Mouse (Mus musculus) embryonic facial prominence, embryonic 10.5 days (tissue): ENCODE measurements around the gene Szrd1. TPM values are rescaled to one million over a fixed set of nuclear protein-coding genes. Genes with fewer than 3 reads are reported as not detected.
A peak's percentile ranks its signal among the peaks of the same experiment; 100 is the strongest.

Source experiments
- DNase-seq: peaks from one replicate; pipeline ENCODE4 v3.0.0-alpha.2; 2017; ENCODE audit warnings: low spot score
- H3K27ac ChIP-seq: fragments of 300-500 bp; sonication (generic); replicated peaks from 2 replicates; pipeline ENCODE4 v1.5.1; 2016; ENCODE audit warnings: mild to moderate bottlenecking
- H3K27me3 ChIP-seq: fragments of 300-500 bp; sonication (generic); replicated peaks from 2 replicates; pipeline ENCODE4 v1.6.1; 2016; ENCODE audit warnings: low read depth, mild to moderate bottlenecking; ENCODE audit not compliant: poor library complexity, severe bottlenecking
- H3K36me3 ChIP-seq: fragments of 300-500 bp; sonication (generic); replicated peaks from 2 replicates; pipeline ENCODE4 v1.6.1; 2016; ENCODE audit warnings: mild to moderate bottlenecking, moderate library complexity
- H3K4me1 ChIP-seq: fragments of 300-500 bp; sonication (generic); 2 replicates; pipeline ENCODE4 v1.6.1; 2016
- H3K4me3 ChIP-seq: fragments of 300-500 bp; sonication (generic); 2 replicates; pipeline ENCODE4 v1.5.1; 2016; ENCODE audit warnings: mild to moderate bottlenecking, moderate library complexity
- H3K9me3 ChIP-seq: fragments of 300-500 bp; sonication (generic); 2 replicates; pipeline ENCODE4 v1.6.1; 2016; ENCODE audit warnings: mild to moderate bottlenecking
- WGBS: fragments of 180-500 bp; shearing (Covaris S2); methylation state at CpG from one replicate; pipeline ENCODE4 v1.1.7; 2016; 5-methylcytosine and 5-hydroxymethylcytosine counted together
- polyA plus RNA-seq: library from polyadenylated mRNA; unstranded; fragments of >200 nt; fragmentation: Nextera tagmentation; extraction: Ambion mirVana; gene quantifications from 2 replicates; pipeline ENCODE4 v1.2.1, GENCODE M21; 2016

The Szrd1 gene
- polyA plus RNA-seq, 1 experiment from 2014 or later = 37.4 TPM

- no peaks in the 10 kb centered on the region for H3K9me3 ChIP-seq
- no peaks in the 10 kb centered on the region for H3K4me1 ChIP-seq
- WGBS = 67% methylated on average over 4 of the region's 4 CpGs
- no peak overlapping the region for H3K27ac ChIP-seq
- H3K27me3 ChIP-seq = no peaks in the 10 kb centered on the region
- H3K36me3 ChIP-seq = peaks cover 95% of the 10 kb centered on the region
- no peak overlapping the region; the same call in 1 of the 2 replicates for H3K4me3 ChIP-seq
- DNase-seq = peak; percentile 57
These were observed 69.8 kb downstream of the Szrd1 start for GRCm38 (mm10) chr4:141069731-141070130.

GRCm38 (mm10) chr4:141068655-141069054, 70.9 kb downstream of the Szrd1 start:
- no peak overlapping the region for H3K27ac ChIP-seq
- no peaks in the 10 kb centered on the region for H3K9me3 ChIP-seq
- H3K4me3 ChIP-seq = no peak overlapping the region
- WGBS = 91% methylated on average over 8 of the region's 8 CpGs
- peaks cover 84% of the 10 kb centered on the region for H3K36me3 ChIP-seq
- H3K4me1 ChIP-seq = no peaks in the 10 kb centered on the region
- H3K27me3 ChIP-seq = no peaks in the 10 kb centered on the region
- DNase-seq = no peak

DNA sequence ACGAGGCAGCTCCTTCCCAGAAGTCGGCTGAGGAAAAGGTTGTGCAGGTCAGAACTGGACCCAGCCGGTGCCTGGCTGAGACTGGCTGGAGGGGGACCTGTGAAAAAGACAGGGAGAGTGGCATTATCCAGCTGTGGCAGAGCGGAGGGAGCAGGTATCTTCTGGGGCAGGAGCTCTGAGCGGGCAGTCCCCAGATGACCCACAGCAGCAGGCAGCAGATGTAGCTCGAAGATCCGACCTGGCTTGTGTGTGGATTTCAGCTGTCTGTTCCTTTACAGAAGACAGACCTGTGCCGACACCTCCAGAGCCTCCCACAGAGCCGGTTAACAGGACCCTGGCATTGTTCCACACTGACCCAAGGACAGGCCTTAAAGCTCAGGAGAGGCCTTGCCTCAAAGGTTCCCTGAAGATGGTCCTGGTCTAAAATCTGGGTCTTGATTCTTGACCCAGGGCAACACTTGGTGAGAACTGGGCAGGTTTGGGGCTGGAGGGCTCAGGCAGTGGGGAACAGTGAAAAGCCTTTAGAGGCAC, 72.0 kb downstream of the Szrd1 start:
- WGBS = 87% methylated on average over 9 of the region's 9 CpGs
- H3K9me3 ChIP-seq = no peaks in the 10 kb centered on the region

DNA sequence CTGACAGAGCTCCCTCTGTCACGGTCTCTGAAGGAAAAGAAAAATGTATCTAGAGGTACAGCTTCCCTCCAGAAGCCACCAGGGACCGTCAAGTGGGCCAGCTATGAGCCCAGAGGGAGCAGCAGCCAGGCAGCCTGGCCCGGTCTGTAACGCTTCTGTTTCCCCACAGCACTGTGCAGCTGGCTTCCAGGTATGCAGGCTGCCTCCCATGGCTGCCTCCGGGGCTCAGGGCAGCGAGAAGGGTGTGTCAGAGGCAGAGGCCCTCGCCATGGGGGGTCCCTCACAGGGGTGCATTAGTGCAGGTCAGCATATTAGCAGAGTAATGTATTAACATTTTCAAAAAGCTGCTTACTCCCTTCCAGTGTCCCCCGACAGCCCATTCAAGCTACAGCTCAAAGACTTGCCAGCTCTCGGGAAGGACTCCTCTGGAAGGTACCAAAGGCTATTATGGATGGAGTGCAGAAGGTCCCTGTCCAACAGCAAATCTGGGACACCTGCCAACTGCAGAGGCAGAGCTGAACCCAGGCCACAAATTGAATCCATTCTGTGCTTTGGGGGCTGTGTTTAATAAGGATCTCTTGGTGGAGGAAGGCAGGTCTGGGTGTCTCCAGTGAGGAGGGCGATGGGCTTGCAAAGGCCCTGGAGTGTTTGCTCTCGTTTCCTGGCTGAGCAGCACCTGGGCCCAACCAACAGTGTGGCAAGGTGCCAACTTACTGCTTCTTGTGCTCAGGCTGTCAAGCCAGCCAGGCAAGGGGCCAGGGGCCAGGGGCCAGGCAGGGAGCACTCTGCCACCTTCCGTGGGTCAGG, 72.7 kb downstream of the Szrd1 start:
- DNase-seq = no peak
- Histone ChIP-seq H3K4me1 (no peaks in the 10 kb centered on the region), H3K4me3 (no peak overlapping the region), H3K9me3 (no peaks in the 10 kb centered on the region), H3K27me3 (no peaks in the 10 kb centered on the region), H3K36me3 (peaks cover 66% of the 10 kb centered on the region), H3K27ac (no peak overlapping the region)
- WGBS = 89% methylated on average over 12 of the region's 12 CpGs

More for the DNA sequence above, 72.0 kb downstream of the Szrd1 start:
- Histone ChIP-seq H3K36me3 (peaks cover 73% of the 10 kb centered on the region), H3K27me3 (no peaks in the 10 kb centered on the region), H3K4me3 (no peak overlapping the region), H3K4me1 (no peaks in the 10 kb centered on the region), H3K27ac (no peak overlapping the region)
- DNase-seq = no peak

GRCm38 (mm10) chr4:141065123-141065522, 74.5 kb downstream of the Szrd1 start:
- Histone ChIP-seq H3K27me3 (no peaks in the 10 kb centered on the region), H3K9me3 (no peaks in the 10 kb centered on the region), H3K27ac (no peak overlapping the region), H3K36me3 (peaks cover 48% of the 10 kb centered on the region), H3K4me1 (peaks cover 12% of the 10 kb centered on the region), H3K4me3 (no peak overlapping the region)
- 5% methylated on average over 8 of the region's 8 CpGs for WGBS
- DNase-seq = peak; percentile 86

DNA sequence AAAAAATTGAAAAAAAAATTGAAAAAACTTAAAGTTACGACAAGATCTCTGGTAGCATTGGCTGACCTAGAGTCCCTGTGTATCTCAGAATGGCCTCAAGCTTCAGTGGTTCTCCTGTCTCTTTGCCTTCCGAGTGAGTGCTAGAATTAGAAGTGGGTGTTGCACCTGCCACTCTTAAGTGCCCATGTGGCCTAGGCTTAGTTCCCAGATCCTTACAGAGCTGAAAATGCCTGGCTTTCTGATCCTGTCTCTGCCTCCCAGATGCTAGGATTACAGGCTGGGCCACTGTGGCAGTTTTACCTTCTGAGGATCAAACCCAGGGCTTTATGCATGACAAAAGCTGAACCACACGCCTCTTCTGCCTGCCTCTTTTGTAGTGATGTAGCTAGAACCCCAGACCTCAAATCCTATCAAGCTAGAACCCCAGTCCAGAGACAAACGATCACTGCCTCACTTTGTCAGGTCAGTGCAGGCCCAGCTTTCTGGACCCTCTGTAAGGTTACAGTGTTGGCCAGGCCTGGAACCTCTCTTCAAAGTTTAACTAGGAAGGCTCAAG, 75.4 kb downstream of the Szrd1 start:
- Histone ChIP-seq H3K36me3 (peaks cover 39% of the 10 kb centered on the region), H3K4me1 (peaks cover 20% of the 10 kb centered on the region), H3K9me3 (no peaks in the 10 kb centered on the region), H3K4me3 (no peak overlapping the region), H3K27ac (no peak overlapping the region), H3K27me3 (no peaks in the 10 kb centered on the region)
- DNase-seq = no peak
- WGBS = 85% methylated on average over 4 of the region's 4 CpGs

Other genes with a start within 250 kb of the Szrd1 start
- 0.97 and 1.6 TPM in 2 replicates for gene Padi2, start 233.4 kb downstream of the Szrd1 start, polyA plus RNA-seq
- 432 and 438 TPM in 2 replicates for gene Sdhb, start 178.6 kb downstream of the Szrd1 start, polyA plus RNA-seq
- 42.4 and 43.2 TPM in 2 replicates for gene Atp13a2, start 152.9 kb downstream of the Szrd1 start, polyA plus RNA-seq
- 399 and 480 TPM in 2 replicates for gene Mfap2, start 129.4 kb downstream of the Szrd1 start, polyA plus RNA-seq
- gene Crocc, start 79.2 kb downstream of the Szrd1 start, polyA plus RNA-seq = 11.0 and 11.3 TPM in 2 replicates
- 65.6 and 69.4 TPM in 2 replicates for gene Necap2, start 61.4 kb downstream of the Szrd1 start, polyA plus RNA-seq
- 0.05 and 0.11 TPM in 2 replicates for gene Spata21, start 51.4 kb downstream of the Szrd1 start, polyA plus RNA-seq
- gene Fbxo42, start 8.1 kb upstream of the Szrd1 start, polyA plus RNA-seq = 29.3 and 30.6 TPM in 2 replicates
- gene Rsg1, start 74.2 kb upstream of the Szrd1 start, polyA plus RNA-seq = 8.4 and 8.5 TPM in 2 replicates
- gene Arhgef19, start 99.7 kb upstream of the Szrd1 start, polyA plus RNA-seq = 6.1 and 8.7 TPM in 2 replicates
- 2.4 and 3.0 TPM in 2 replicates for gene Epha2, start 161.5 kb upstream of the Szrd1 start, polyA plus RNA-seq
- gene Fam131c, start 228.4 kb upstream of the Szrd1 start, polyA plus RNA-seq = 0.28 and 0.44 TPM in 2 replicates